Mouse (Mus musculus) liver, adult 2 months (tissue): ENCODE data around the gene Ppp1cc. TPM values are rescaled to one million over a fixed set of nuclear protein-coding genes. Genes with fewer than 3 reads are reported as not detected.
"Not testable (repeated sequence)": the region's sequence is repeated elsewhere in the genome, so short reads cannot be mapped to it uniquely, and the experiment has no call there.

Experiments used
- DNase-seq: peaks from one replicate; pipeline ENCODE4 v3.0.0-alpha.2; 2011; ENCODE audit warnings: low read depth, low spot score; ENCODE audit errors: extremely low read depth
- H3K27ac ChIP-seq: fragments of 200-500 bp; replicated peaks from 2 replicates; pipeline ENCODE4 v1.5.1; 2012; ENCODE audit warnings: low read depth, mild to moderate bottlenecking, control low read depth, inconsistent platforms, low read length; ENCODE audit not compliant: insufficient read depth
- H3K27me3 ChIP-seq: fragments of 200-500 bp; 2 replicates; pipeline ENCODE4 v1.6.1; 2012; ENCODE audit warnings: mild to moderate bottlenecking, moderate library complexity, low read length, inconsistent platforms; ENCODE audit not compliant: control insufficient read depth, insufficient read depth
- H3K36me3 ChIP-seq: fragments of 200-500 bp; 2 replicates; pipeline ENCODE4 v1.6.1; 2012; ENCODE audit warnings: low read length, inconsistent platforms; ENCODE audit not compliant: control insufficient read depth, insufficient read depth
- H3K4me1 ChIP-seq: fragments of 200-500 bp; 2 replicates; pipeline ENCODE4 v1.6.1; 2011; ENCODE audit warnings: low read length; ENCODE audit not compliant: control insufficient read depth, insufficient read depth
- H3K4me3 ChIP-seq: fragments of 200-500 bp; 2 replicates; pipeline ENCODE4 v1.5.1; 2011; ENCODE audit warnings: low read depth, mild to moderate bottlenecking, control low read depth, low read length, moderate library complexity; ENCODE audit not compliant: insufficient read depth
- H3K79me2 ChIP-seq: fragments of 200-500 bp; 2 replicates; pipeline ENCODE4 v1.6.1; 2012; ENCODE audit warnings: inconsistent platforms, mild to moderate bottlenecking, low read length, moderate library complexity; ENCODE audit not compliant: control insufficient read depth, insufficient read depth
- H3K9ac ChIP-seq: fragments of 200-500 bp; 2 replicates; pipeline ENCODE4 v1.6.1; 2012; ENCODE audit warnings: low read depth, mild to moderate bottlenecking, control low read depth, inconsistent platforms, low read length
- CTCF ChIP-seq: fragments of 200-500 bp; IDR thresholded peaks from 2 replicates; pipeline ENCODE4 v1.5.1; 2011; ENCODE audit warnings: low read depth, low read length, control low read depth
- POLR2A ChIP-seq: fragments of 200-500 bp; IDR thresholded peaks from 2 replicates; pipeline ENCODE4 v1.6.1; 2011; ENCODE audit warnings: low read length, control low read depth; ENCODE audit not compliant: insufficient read depth; ENCODE audit errors: extremely low read depth
- WGBS: fragments of 180-500 bp; shearing (Covaris S2); methylation state at CpG from one replicate; pipeline ENCODE4 v1.1.7; 2018; 5-methylcytosine and 5-hydroxymethylcytosine counted together
- polyA plus RNA-seq: library from polyadenylated mRNA; depleted of rRNA; stranded (reverse); fragments of >200 nt; gene quantifications from 2 replicates; pipeline ENCODE4 v1.2.3, GENCODE M21; 2012
- total RNA-seq: library from RNA; depleted of rRNA; stranded (reverse); fragments of >200 nt; gene quantifications from 2 replicates; pipeline ENCODE4 v1.2.3, GENCODE M21; 2014

The Ppp1cc gene
- total and polyA plus RNA-seq, 2 experiments = 36.4 to 100 TPM

- Histone ChIP-seq H3K27ac (no peak within 1 kb of the TSS), H3K27me3 (no peaks in the 10 kb centered on the region), H3K79me2 (no peaks in the 10 kb centered on the region), H3K9ac (no peak within 1 kb of the TSS), H3K4me1 (no peaks in the 10 kb centered on the region), H3K4me3 (no peak within 1 kb of the TSS), H3K36me3 (no peaks in the 10 kb centered on the region)
- WGBS = 67% methylated on average over 4 of the region's 4 CpGs
- TF ChIP-seq CTCF (no peak), POLR2A (no peak)
- no peak for DNase-seq
Measured at GRCm38 (mm10) chr5:122206475-122206874, 48.4 kb downstream of the Ppp1cc start, which contains the start of gene Hvcn1. TSS of gene Hvcn1 (plus strand) at chr5:122206804.

GRCm38 (mm10) chr5:122208909-122209308 is 50.8 kb downstream of the Ppp1cc start:
- Histone ChIP-seq H3K36me3 (no peaks in the 10 kb centered on the region), H3K4me3 (no peak overlapping the region), H3K27me3 (no peaks in the 10 kb centered on the region), H3K4me1 (no peaks in the 10 kb centered on the region), H3K9ac (no peak overlapping the region), H3K27ac (no peak overlapping the region), H3K79me2 (no peaks in the 10 kb centered on the region)
- TF ChIP-seq POLR2A (no peak), CTCF (no peak)
- 76% methylated on average over 6 of the region's 6 CpGs for WGBS
- DNase-seq = no peak

GRCm38 (mm10) chr5:122209591-122210368 is 51.7 kb downstream of the Ppp1cc start:
- Histone ChIP-seq H3K4me1 (no peaks in the 10 kb centered on the region), H3K27me3 (no peaks in the 10 kb centered on the region), H3K27ac (0 out of 2 replicates have a peak overlapping the region, but pooled peaks have one; percentile 14), H3K4me3 (peak overlapping the region; percentile 58), H3K36me3 (no peaks in the 10 kb centered on the region), H3K9ac (peak overlapping the region; percentile 70), H3K79me2 (no peaks in the 10 kb centered on the region)
- TF ChIP-seq POLR2A (no peak), CTCF (no peak)
- DNase-seq = no peak
- WGBS = 27% methylated on average over 20 of the region's 21 CpGs

GRCm38 (mm10) chr5:122210890-122211289 is 52.8 kb downstream of the Ppp1cc start:
- H3K79me2 ChIP-seq = no peaks in the 10 kb centered on the region
- H3K9ac ChIP-seq = no peak overlapping the region
- no peak for DNase-seq
- H3K27ac ChIP-seq = no peak overlapping the region
- 93% methylated on average over 8 of the region's 8 CpGs for WGBS
- H3K4me3 ChIP-seq = no peak overlapping the region
- TF ChIP-seq CTCF (no peak), POLR2A (no peak)
- no peaks in the 10 kb centered on the region for H3K27me3 ChIP-seq
- H3K36me3 ChIP-seq = no peaks in the 10 kb centered on the region
- no peaks in the 10 kb centered on the region for H3K4me1 ChIP-seq

- Histone ChIP-seq H3K9ac (no peak overlapping the region), H3K4me3 (no peak overlapping the region), H3K79me2 (no peaks in the 10 kb centered on the region), H3K27ac (no peak overlapping the region), H3K27me3 (no peaks in the 10 kb centered on the region), H3K36me3 (no peaks in the 10 kb centered on the region), H3K4me1 (no peaks in the 10 kb centered on the region)
- 78% methylated on average over 8 of the region's 8 CpGs for WGBS
- no peak for TF ChIP-seq CTCF
- TF ChIP-seq POLR2A = no peak
- DNase-seq = no peak
Measured at GRCm38 (mm10) chr5:122212125-122212524, 54.0 kb downstream of the Ppp1cc start.

- H3K4me3 ChIP-seq, H3K27ac ChIP-seq, DNase-seq, H3K9ac ChIP-seq, H3K36me3 ChIP-seq, H3K4me1 ChIP-seq, H3K27me3 ChIP-seq, H3K79me2 ChIP-seq: not testable (repeated sequence)
- 100% methylated on average over 1 of the region's 1 CpGs for WGBS
Measured at GRCm38 (mm10) chr5:122212820-122213219, 54.7 kb downstream of the Ppp1cc start.
